Mouse (Mus musculus) olfactory bulb, adult 2 months (tissue): ENCODE results near the gene Ccdc184. TPM values are rescaled to one million over a fixed set of nuclear protein-coding genes. Genes with fewer than 3 reads are reported as not detected.
A peak's percentile ranks its signal among the peaks of the same experiment; 100 is the strongest.

ENCODE experiments used
- H3K27ac ChIP-seq: fragments of 200-500 bp; 2 replicates; pipeline ENCODE4 v1.5.1; 2012; ENCODE audit warnings: low read depth, low read length; ENCODE audit not compliant: insufficient read depth
- H3K4me1 ChIP-seq: fragments of 200-500 bp; 2 replicates; pipeline ENCODE4 v1.6.1; 2012; ENCODE audit warnings: low read length; ENCODE audit not compliant: control insufficient read depth, insufficient read depth
- H3K4me3 ChIP-seq: fragments of 200-500 bp; 2 replicates; pipeline ENCODE4 v1.5.1; 2012; ENCODE audit warnings: mild to moderate bottlenecking, low read depth, low read length, moderate library complexity; ENCODE audit not compliant: insufficient read depth
- CTCF ChIP-seq: fragments of 200-500 bp; IDR thresholded peaks from 2 replicates; pipeline ENCODE4 v1.5.1; 2012; ENCODE audit warnings: low read depth, mild to moderate bottlenecking, low read length, moderate library complexity; ENCODE audit not compliant: insufficient read depth
- POLR2A ChIP-seq: fragments of 200-500 bp; IDR thresholded peaks from 2 replicates; pipeline ENCODE4 v1.6.1; 2012; ENCODE audit warnings: mild to moderate bottlenecking, low read depth, low read length, moderate library complexity; ENCODE audit not compliant: insufficient read depth
- WGBS: fragments of 180-500 bp; shearing (Covaris S2); methylation state at CpG from one replicate; pipeline ENCODE4 v1.1.7; 2018; 5-methylcytosine and 5-hydroxymethylcytosine counted together
- polyA plus RNA-seq: library from polyadenylated mRNA; stranded (reverse); fragments of >200 nt; gene quantifications from 2 replicates; pipeline ENCODE4 v1.2.4, GENCODE M21; 2012; ENCODE audit warnings: low replicate concordance; ENCODE audit not compliant: missing spikeins, insufficient read depth, insufficient read length

Ccdc184 gene
- not detected in 2 replicates for polyA plus RNA-seq

GRCm38 (mm10) chr15:98166963-98167644, at the start of gene Ccdc184:
TSS of gene Ccdc184 (plus strand) at chr15:98167158.
- peak within 1 kb of the TSS; percentile 78 for H3K27ac ChIP-seq
- WGBS = under 1% methylated on average over 18 of the region's 18 CpGs
- H3K4me1 ChIP-seq = peaks cover 25% of the 10 kb centered on the region
- no peak for TF ChIP-seq CTCF
- TF ChIP-seq POLR2A = no peak
- H3K4me3 ChIP-seq = peak within 1 kb of the TSS; percentile 74

DNA sequence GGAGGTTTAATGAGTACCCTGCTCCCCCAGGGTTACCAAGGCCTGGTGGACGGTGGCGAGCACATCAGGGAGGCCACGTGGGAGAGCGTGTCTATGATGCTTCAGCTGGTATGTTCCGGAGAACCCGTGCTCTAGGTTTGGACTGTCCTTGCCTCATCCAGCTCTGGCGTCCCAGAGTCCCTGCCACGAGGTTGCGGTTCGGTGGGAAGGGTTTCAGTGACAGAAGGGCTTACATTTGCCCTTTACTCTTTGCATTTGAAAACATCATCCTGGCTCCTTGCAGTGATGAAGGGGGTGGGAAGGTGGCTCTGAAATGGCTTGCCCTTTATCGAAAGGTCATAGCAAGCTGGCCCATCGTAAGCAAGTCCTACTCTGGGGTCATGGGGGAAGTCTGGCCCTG, 47.6 kb upstream of the Ccdc184 start:
- 94% methylated on average over 12 of the region's 12 CpGs for WGBS

DNA sequence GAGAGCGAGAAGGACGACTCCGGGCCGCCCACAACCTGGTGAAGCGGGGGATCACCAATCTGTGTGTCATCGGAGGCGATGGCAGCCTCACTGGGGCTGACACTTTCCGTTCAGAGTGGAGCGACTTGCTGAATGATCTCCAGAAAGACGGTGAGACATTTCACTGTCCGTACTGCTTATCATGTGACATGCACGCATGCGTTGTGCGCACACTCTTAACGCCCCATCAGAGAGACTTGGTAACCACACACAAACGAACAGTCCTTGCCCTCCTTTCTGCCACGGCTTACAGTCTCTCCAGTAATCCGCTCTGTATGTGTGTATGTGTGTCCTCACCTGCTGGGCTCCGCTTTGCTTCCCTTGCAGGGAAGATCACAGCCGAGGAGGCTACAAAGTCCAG, 46.1 kb upstream of the Ccdc184 start:
- no peaks in the 10 kb centered on the region for H3K4me1 ChIP-seq
- no peak for TF ChIP-seq POLR2A
- TF ChIP-seq CTCF = no peak
- H3K4me3 ChIP-seq = no peak overlapping the region
- 94% methylated on average over 20 of the region's 20 CpGs for WGBS
- H3K27ac ChIP-seq = no peak overlapping the region

More for the DNA sequence above, 47.6 kb upstream of the Ccdc184 start:
- H3K4me1 ChIP-seq = no peaks in the 10 kb centered on the region
- no peak overlapping the region for H3K27ac ChIP-seq
- H3K4me3 ChIP-seq = no peak overlapping the region
- TF ChIP-seq CTCF (no peak), POLR2A (no peak)

DNA sequence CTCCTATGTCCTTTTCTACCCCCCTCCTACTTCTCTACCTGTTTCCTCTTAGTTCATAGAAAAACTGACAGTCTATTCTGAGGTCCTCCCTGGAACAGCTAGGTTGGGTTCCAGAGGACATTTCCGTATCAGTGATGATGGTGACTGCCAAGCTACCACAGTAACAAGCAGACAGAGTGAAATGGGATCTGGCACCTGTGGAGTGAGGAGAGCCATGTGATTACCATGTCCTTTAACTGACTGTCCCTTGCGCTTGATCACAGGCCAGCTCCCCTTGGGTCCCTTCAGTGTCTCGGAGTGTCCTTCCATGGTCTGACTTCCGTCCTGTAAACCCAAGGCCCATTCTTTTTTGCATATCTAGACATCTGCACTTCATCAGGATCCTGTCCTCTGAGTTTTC, 36.0 kb upstream of the Ccdc184 start:
- H3K4me1 ChIP-seq = peaks cover 24% of the 10 kb centered on the region
- WGBS = 94% methylated on average over 4 of the region's 4 CpGs
- TF ChIP-seq CTCF = no peak
- no peak for TF ChIP-seq POLR2A
- no peak overlapping the region for H3K27ac ChIP-seq
- H3K4me3 ChIP-seq = no peak overlapping the region

DNA sequence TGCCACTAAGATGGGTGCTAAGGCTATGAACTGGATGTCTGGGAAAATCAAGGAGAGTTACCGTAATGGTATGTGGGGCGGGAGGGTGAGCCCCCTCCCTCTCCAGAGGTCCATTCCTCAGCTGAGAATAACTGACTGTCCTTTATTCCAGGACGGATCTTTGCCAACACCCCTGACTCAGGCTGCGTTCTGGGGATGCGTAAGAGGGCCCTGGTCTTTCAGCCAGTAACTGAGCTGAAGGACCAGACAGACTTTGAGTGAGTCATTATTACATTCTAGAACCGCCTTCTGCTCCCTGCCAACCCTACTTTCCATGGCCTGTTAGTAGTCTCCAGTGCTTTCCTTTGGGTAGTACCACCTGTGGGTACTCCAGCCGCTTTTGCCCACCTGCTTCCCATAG, 35.5 kb upstream of the Ccdc184 start:
- 87% methylated on average over 7 of the region's 7 CpGs for WGBS
- Histone ChIP-seq H3K27ac (no peak overlapping the region), H3K4me1 (peaks cover 24% of the 10 kb centered on the region), H3K4me3 (no peak overlapping the region)
- TF ChIP-seq POLR2A (no peak), CTCF (no peak)

- 87% methylated on average over 15 of the region's 15 CpGs for WGBS
- Histone ChIP-seq H3K4me1 (peaks cover 23% of the 10 kb centered on the region), H3K27ac (no peak overlapping the region), H3K4me3 (no peak overlapping the region)
- no peak for TF ChIP-seq CTCF
- no peak for TF ChIP-seq POLR2A
Observed at GRCm38 (mm10) chr15:98131942-98132655, 34.9 kb upstream of the Ccdc184 start.

- no peak for TF ChIP-seq CTCF
- no peak for TF ChIP-seq POLR2A
- 72% methylated on average over 3 of the region's 3 CpGs for WGBS
- Histone ChIP-seq H3K4me1 (peaks cover 13% of the 10 kb centered on the region; the same call in 1 of the 2 replicates), H3K27ac (peak overlapping the region; percentile 36; the same call in 1 of the 2 replicates), H3K4me3 (no peak overlapping the region)
Observed at GRCm38 (mm10) chr15:98133471-98133870, 33.5 kb upstream of the Ccdc184 start.

- no peak for TF ChIP-seq POLR2A
- TF ChIP-seq CTCF = no peak
- peak overlapping the region; percentile 82 for H3K27ac ChIP-seq
Observed at GRCm38 (mm10) chr15:98134034-98134433, 32.9 kb upstream of the Ccdc184 start.

DNA sequence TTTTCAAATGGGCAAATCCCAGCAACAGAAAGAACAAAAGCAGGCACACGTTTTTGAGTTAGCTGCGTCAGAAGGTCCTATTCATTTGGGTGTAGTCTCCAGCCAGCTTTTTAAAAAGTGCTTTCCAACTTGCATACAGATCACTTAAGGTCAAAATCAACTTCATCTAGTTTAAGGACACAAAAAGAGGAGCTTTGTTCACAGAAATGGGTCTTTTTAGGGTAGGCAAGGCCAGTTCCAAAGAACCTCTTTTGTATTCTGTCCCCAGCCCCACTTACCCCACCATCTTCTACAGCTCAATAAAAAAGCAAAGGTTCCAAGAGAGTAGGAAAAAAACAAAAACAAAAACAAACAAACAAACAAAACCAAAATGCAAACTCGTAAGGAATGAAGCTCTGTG, 32.3 kb upstream of the Ccdc184 start:
- 31% methylated on average over 3 of the region's 3 CpGs for WGBS
- no peak overlapping the region for H3K4me3 ChIP-seq
- peaks cover 5% of the 10 kb centered on the region; the same call in 1 of the 2 replicates for H3K4me1 ChIP-seq
- TF ChIP-seq CTCF (no peak), POLR2A (no peak)
- H3K27ac ChIP-seq = 0 out of 2 replicates have a peak overlapping the region, but pooled peaks have one; percentile 46

More at GRCm38 (mm10) chr15:98134034-98134433, 32.9 kb upstream of the Ccdc184 start:
- WGBS = 44% methylated on average over 4 of the region's 4 CpGs
- Histone ChIP-seq H3K4me1 (peaks cover 9% of the 10 kb centered on the region; the same call in 1 of the 2 replicates), H3K4me3 (no peak overlapping the region)
